Mouse (Mus musculus) embryonic facial prominence, embryonic 14.5 days (tissue): Measurements from ENCODE around the gene Adar. TPM values are rescaled to one million over a fixed set of nuclear protein-coding genes. Genes with fewer than 3 reads are reported as not detected.

Experiments used
- polyA plus RNA-seq: library from polyadenylated mRNA; unstranded; fragments of >200 nt; fragmentation: Nextera tagmentation; extraction: Ambion mirVana; gene quantifications from 2 replicates; pipeline ENCODE4 v1.2.1, GENCODE M21; 2014

Adar gene
- polyA plus RNA-seq, 1 experiment from 2014 or later: 11.5 TPM

Other genes starting within 250 kb of the Adar start
- 3.7 and 4.6 TPM in 2 replicates for gene Kcnn3, start 194.9 kb upstream of the Adar start, polyA plus RNA-seq
- gene Chrnb2, start 49.6 kb downstream of the Adar start, polyA plus RNA-seq: 1.7 and 1.8 TPM in 2 replicates
- 20.4 and 21.7 TPM in 2 replicates for gene Ube2q1, start 58.6 kb downstream of the Adar start, polyA plus RNA-seq
- 5.2 and 6.0 TPM in 2 replicates for gene She, start 116.3 kb downstream of the Adar start, polyA plus RNA-seq
- gene Il6ra, start 198.2 kb downstream of the Adar start, polyA plus RNA-seq: 1.4 and 2.3 TPM in 2 replicates
- 22.5 and 23.8 TPM in 2 replicates for gene Atp8b2, start 248.5 kb downstream of the Adar start, polyA plus RNA-seq